Mouse (Mus musculus) ES-Bruce4 (cell line): ENCODE measurements around the gene Tmem231. TPM values are rescaled to one million over a fixed set of nuclear protein-coding genes. Genes with fewer than 3 reads are reported as not detected.

Source experiments
- H3K27ac ChIP-seq: 2 replicates; pipeline ENCODE4 v1.5.1; 2012; ENCODE audit warnings: low read length, inconsistent platforms; ENCODE audit not compliant: insufficient read depth
- H3K27me3 ChIP-seq: 2 replicates; pipeline ENCODE4 v1.6.1; 2012; ENCODE audit warnings: mild to moderate bottlenecking, low read length, inconsistent platforms; ENCODE audit not compliant: control insufficient read depth, poor library complexity, insufficient read depth, severe bottlenecking
- H3K36me3 ChIP-seq: 2 replicates; pipeline ENCODE4 v1.6.1; 2012; ENCODE audit warnings: inconsistent platforms, mild to moderate bottlenecking, low read length, moderate library complexity; ENCODE audit not compliant: control insufficient read depth, poor library complexity, insufficient read depth, severe bottlenecking
- H3K4me1 ChIP-seq: one replicate; pipeline ENCODE4 v1.8.1; 2011; ENCODE audit warnings: low read length; ENCODE audit not compliant: control insufficient read depth, insufficient read depth
- H3K4me3 ChIP-seq: 2 replicates; pipeline ENCODE4 v1.5.1; 2011; ENCODE audit warnings: low read depth, mild to moderate bottlenecking, low read length
- H3K9ac ChIP-seq: 2 replicates; pipeline ENCODE4 v1.6.1; 2012; ENCODE audit warnings: low read depth, mild to moderate bottlenecking, inconsistent platforms; ENCODE audit not compliant: poor library complexity, severe bottlenecking
- H3K9me3 ChIP-seq: replicated peaks from 2 replicates; pipeline ENCODE4 v1.6.1; 2012; ENCODE audit warnings: mild to moderate bottlenecking, low read length, inconsistent platforms; ENCODE audit not compliant: control insufficient read depth, poor library complexity, insufficient read depth, severe bottlenecking
- CTCF ChIP-seq: IDR thresholded peaks from one replicate; pipeline ENCODE4 v1.8.1; 2011; ENCODE audit warnings: low read depth, low read length
- EP300 ChIP-seq: IDR thresholded peaks from 2 replicates; pipeline ENCODE4 v1.6.1; 2011; ENCODE audit warnings: low read depth, low read length; ENCODE audit not compliant: insufficient read depth
- POLR2A ChIP-seq: IDR thresholded peaks from one replicate; pipeline ENCODE4 v1.8.1; 2011; ENCODE audit warnings: low read length; ENCODE audit not compliant: insufficient read depth
- polyA plus RNA-seq: library from polyadenylated mRNA; stranded (reverse); fragments of >200 nt; gene quantifications from 2 replicates; pipeline ENCODE4 v1.2.4, GENCODE M21; 2011; ENCODE audit warnings: low read depth; ENCODE audit not compliant: missing spikeins, insufficient read depth, insufficient read length

Gene Tmem231
- polyA plus RNA-seq, 1 experiment, result 18.2 TPM

DNA sequence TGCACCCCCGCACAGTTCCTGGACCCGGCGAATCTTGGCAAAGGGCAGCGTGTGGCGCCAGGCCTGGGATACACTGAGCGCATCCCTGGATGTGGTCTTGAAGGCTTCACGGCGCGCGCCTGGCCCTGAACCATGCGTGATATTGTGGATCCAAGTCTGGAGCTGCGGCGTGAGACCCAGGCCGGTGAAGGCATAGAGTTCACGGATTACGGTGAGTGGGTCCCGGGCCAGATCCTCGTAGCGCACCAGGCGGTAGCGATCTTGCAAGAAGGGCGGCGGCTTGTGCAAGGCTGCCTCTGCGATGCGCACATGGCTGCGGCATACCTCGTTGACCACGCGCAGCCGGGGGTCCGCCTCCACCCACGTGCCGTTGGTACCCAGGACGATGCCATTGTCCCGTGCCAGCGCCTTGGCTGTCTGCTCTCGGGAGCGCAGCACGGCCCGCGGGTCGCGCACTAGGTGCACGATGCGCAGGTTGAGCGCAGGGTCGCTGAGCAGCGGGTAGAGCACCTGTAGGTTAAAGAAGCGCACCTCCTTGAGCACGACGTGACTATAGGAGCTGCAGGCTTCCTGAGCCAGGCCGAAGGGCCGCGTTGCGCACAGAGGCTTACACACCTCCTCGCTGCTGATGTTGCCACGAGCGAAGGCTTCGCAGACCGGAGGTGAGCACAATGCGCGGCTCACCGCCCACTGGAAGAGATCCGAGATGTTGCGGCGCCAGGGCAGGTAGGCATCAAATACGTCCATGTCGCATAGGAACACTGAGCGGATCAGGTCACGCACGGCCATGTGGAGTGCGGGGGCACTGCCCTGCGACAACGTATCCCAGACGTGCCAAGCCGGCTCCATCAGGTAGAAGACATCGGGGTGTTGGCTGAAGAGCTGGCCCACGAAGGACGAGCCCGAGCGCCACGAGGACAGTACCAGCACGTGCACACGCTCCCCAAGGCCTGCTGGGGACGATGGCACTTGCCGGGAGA is 43.5 kb downstream of the Tmem231 start:
- no peak for TF ChIP-seq EP300
- TF ChIP-seq CTCF, result no peak
- TF ChIP-seq POLR2A, result no peak
- Histone ChIP-seq H3K27me3 (no peaks in the 10 kb centered on the region), H3K9ac (peak overlapping the region; percentile 8; the same call in 1 of the 2 replicates)

DNA sequence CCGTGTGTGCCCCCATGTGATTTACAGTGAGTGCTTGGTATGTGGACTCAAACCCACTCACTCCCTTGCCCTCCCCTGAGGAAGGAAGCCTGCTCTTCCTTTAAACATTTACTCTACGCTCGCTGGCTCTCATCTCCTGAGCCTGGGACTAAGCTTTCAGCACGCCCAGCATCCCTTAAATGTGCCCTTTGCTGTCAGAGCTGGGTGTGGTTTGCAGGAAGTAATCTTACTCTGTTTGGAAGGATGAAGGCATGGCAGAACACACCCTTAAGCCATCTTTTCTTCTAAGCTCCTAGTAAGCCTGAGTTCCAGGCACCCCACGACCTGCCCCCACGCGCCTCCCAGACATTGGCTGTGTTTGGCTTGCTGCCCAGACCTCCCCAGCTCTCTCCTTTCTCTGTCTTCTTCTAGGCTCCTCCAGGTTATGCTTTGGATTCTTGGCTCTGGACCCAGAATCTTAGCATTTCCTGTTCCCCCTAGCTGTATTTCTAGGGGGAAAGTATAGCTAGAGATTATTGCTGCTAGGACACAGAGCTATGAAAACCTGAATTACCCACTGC is 45.5 kb downstream of the Tmem231 start:
- no peak for TF ChIP-seq POLR2A
- no peak for TF ChIP-seq EP300
- TF ChIP-seq CTCF, result no peak
- H3K27me3 ChIP-seq, result no peaks in the 10 kb centered on the region
- no peaks in the 10 kb centered on the region for H3K4me1 ChIP-seq

More for the DNA sequence above, 43.5 kb downstream of the Tmem231 start:
- Histone ChIP-seq H3K27ac (no peak overlapping the region), H3K4me3 (peak overlapping the region; percentile 53), H3K9me3 (no peaks in the 10 kb centered on the region), H3K4me1 (no peaks in the 10 kb centered on the region), H3K36me3 (no peaks in the 10 kb centered on the region)

DNA sequence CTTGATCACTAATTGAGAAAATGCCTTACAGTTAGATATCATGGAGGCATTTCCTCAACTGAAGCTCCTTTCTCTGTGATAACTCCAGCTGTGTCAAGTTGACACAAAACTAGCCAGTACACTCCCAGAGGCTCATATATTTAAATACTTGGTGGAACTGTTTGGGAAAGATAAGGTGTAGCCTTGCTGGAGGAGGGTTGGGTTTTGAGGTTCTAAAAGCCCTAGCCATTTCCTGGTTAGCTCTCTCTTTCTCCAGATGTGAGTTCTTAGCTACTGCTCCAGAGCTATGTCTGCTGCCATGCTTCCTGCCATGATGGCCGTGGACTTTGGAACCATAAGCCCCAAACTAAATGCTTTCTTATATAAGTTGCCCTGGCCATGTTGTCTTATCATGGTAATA is 46.2 kb downstream of the Tmem231 start:
- no peaks in the 10 kb centered on the region for H3K27me3 ChIP-seq
- TF ChIP-seq POLR2A (no peak), EP300 (no peak), CTCF (no peak)

More for the DNA sequence above, 45.5 kb downstream of the Tmem231 start:
- Histone ChIP-seq H3K9ac (no peak overlapping the region), H3K9me3 (no peaks in the 10 kb centered on the region), H3K36me3 (no peaks in the 10 kb centered on the region), H3K4me3 (no peak overlapping the region), H3K27ac (no peak overlapping the region)

DNA sequence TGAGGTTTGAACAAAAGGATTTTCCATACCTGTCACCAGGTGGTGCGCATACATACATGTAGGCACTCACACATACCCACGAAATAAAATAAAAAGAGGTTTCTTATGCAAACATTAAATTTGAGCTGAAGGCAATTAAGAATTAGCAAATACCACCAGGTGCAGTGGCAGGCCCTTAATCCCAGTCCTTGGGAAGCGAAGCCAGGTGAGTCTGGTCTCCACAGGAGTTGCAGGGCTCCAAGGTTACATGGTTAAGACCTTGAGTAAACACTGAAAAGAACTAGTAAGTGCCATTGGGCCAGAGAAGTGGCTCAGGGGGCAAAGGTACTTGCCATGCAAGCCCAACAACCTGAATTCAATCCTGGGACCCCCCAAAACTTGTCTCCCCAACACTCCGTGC is 50.1 kb downstream of the Tmem231 start:
- Histone ChIP-seq H3K9ac (no peak overlapping the region), H3K27me3 (no peaks in the 10 kb centered on the region), H3K4me3 (no peak overlapping the region), H3K4me1 (no peaks in the 10 kb centered on the region), H3K27ac (no peak overlapping the region), H3K36me3 (no peaks in the 10 kb centered on the region), H3K9me3 (no peaks in the 10 kb centered on the region)
- TF ChIP-seq EP300 (no peak), CTCF (no peak), POLR2A (no peak)

More for the DNA sequence above, 46.2 kb downstream of the Tmem231 start:
- Histone ChIP-seq H3K4me1 (no peaks in the 10 kb centered on the region), H3K4me3 (no peak overlapping the region), H3K9me3 (no peaks in the 10 kb centered on the region), H3K9ac (no peak overlapping the region), H3K36me3 (no peaks in the 10 kb centered on the region), H3K27ac (no peak overlapping the region)

DNA sequence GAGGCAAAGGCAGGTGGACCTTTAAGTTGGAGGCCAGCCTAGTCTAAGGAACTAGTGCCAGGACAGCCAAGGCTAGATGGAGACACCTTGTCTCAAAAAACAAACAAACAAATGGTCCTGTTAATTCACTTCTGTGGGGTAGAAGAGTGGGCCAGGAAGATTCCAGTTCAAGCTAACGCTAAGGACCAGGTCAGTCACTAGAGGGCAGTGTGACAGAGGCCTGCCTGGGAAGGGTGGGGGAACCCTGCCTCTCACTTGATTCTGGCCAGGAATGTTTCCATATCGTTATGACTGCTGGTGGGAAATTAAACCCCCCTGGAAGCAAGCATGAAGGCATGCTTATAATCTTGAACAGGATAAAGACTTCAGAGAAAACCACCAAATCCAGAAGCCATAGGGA is 52.1 kb downstream of the Tmem231 start:
- no peak overlapping the region for H3K27ac ChIP-seq
- H3K27me3 ChIP-seq, result no peaks in the 10 kb centered on the region
- no peaks in the 10 kb centered on the region for H3K4me1 ChIP-seq
- no peak overlapping the region for H3K4me3 ChIP-seq
- H3K9ac ChIP-seq, result no peak overlapping the region
- H3K9me3 ChIP-seq, result no peaks in the 10 kb centered on the region
- TF ChIP-seq POLR2A, result no peak
- peak; percentile 98 for TF ChIP-seq CTCF
- no peak for TF ChIP-seq EP300
- no peaks in the 10 kb centered on the region for H3K36me3 ChIP-seq

DNA sequence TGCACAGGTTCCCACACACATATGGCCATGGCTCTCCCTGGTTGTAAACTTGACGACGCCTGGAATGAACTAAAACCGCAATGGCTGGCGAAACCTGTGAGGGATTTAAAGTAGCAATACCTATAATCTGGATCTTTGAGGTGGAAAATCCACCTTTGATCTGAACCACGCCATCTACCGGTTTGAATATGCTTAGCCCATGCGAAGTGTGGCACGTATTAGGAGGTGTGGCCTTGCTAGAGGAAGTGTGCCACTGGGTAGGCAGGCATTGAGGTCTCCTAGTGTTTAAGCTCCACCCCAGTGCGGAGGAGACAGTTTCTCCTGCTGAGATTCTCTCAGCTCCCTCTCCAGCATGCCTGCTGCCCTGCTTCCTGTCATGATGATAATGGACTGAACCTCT is 56.0 kb downstream of the Tmem231 start:
- Histone ChIP-seq H3K36me3 (peaks cover 12% of the 10 kb centered on the region), H3K27ac (no peak overlapping the region), H3K4me3 (no peak overlapping the region), H3K4me1 (no peaks in the 10 kb centered on the region), H3K27me3 (no peaks in the 10 kb centered on the region), H3K9ac (no peak overlapping the region), H3K9me3 (no peaks in the 10 kb centered on the region)
- peak; percentile 34 for TF ChIP-seq CTCF
- no peak for TF ChIP-seq POLR2A
